Mouse (Mus musculus): ENCODE data around the gene Lrrk1. TPM values are rescaled to one million over a fixed set of nuclear protein-coding genes. Genes with fewer than 3 reads are reported as not detected.

The Lrrk1 gene
- polyA plus RNA-seq, 1 experiment: 4.8 TPM

Other genes with a start within 250 kb of the Lrrk1 start
- not detected in 2 replicates for gene Gm10974, start 22.4 kb downstream of the Lrrk1 start, polyA plus RNA-seq (2012; rRNA removed)
- gene Aldh1a3, start 39.2 kb upstream of the Lrrk1 start, polyA plus RNA-seq (2012; rRNA removed): 2.3 and 3.1 TPM in 2 replicates

Data from frontal cortex, adult 2 months (tissue).